Mouse (Mus musculus) gastrocnemius, adult 2 months (tissue): Measurements from ENCODE around the gene Vmn1r163. TPM values are rescaled to one million over a fixed set of nuclear protein-coding genes. Genes with fewer than 3 reads are reported as not detected.
"Not testable (repeated sequence)": the region's sequence is repeated elsewhere in the genome, so short reads cannot be mapped to it uniquely, and the experiment has no call there.

Experiments used
- DNase-seq: peaks from one replicate; pipeline ENCODE4 v3.0.0; 2022
- H3K27ac ChIP-seq: fragments of 200-600 bp; 2 replicates; pipeline ENCODE4 v1.8.1; 2022; ENCODE audit warnings: mild to moderate bottlenecking
- H3K4me3 ChIP-seq: fragments of 200-600 bp; 2 replicates; pipeline ENCODE4 v1.8.1; 2022; ENCODE audit warnings: mild to moderate bottlenecking, moderate library complexity
- intact Hi-C: fragments of 180-260 bp; cut with DNase I; formaldehyde crosslinking; loops from one replicate; pipeline ENCODE4 v1.15.1; 2025
- long read RNA-seq, 2 experiments: library from polyadenylated mRNA; stranded (forward); transcript quantifications; one replicate each; pipeline ENCODE4 v2.0.0; 2021
- total RNA-seq, 2 experiments: library from RNA; stranded (reverse); gene quantifications; 2 replicates each; pipeline ENCODE4 v1.2.3; 2021

The Vmn1r163 gene
- total RNA-seq: not detected
- long read RNA-seq, experiment 1: 0 reads
- long read RNA-seq, experiment 2: 0 reads

- H3K27ac ChIP-seq, intact Hi-C loops, H3K4me3 ChIP-seq, DNase-seq: not testable (repeated sequence)
These were observed at the start of gene Vmn1r163 for GRCm38 (mm10) chr7:23055240-23055639. Vmn1r163 (plus strand) TSS chr7:23055540.

- H3K4me3 ChIP-seq, H3K27ac ChIP-seq, DNase-seq, intact Hi-C loops: not testable (repeated sequence)
These were observed 35.5 kb upstream of the Vmn1r163 start, which contains the start of gene Gm4216 for GRCm38 (mm10) chr7:23019823-23020222. Gm4216 (minus strand) TSS chr7:23019923.

GRCm38 (mm10) chr7:23067356-23067755 lies 12.0 kb downstream of the Vmn1r163 start, which contains the start of gene Gm8720:
Gm8720 (minus strand) TSS chr7:23067456.
- H3K27ac ChIP-seq, intact Hi-C loops, H3K4me3 ChIP-seq, DNase-seq: not testable (repeated sequence)

Other genes with a start within 250 kb of the Vmn1r163 start
- gene Vmn1r159, start 211.9 kb upstream of the Vmn1r163 start, total RNA-seq: not detected
- not detected for gene Vmn1r160, start 184.3 kb upstream of the Vmn1r163 start, total RNA-seq
- not detected for gene Gm4214, start 70.9 kb upstream of the Vmn1r163 start, total RNA-seq
- not detected for gene Gm4216, start 35.6 kb upstream of the Vmn1r163 start, total RNA-seq
- not detected for gene Gm8720, start 11.9 kb downstream of the Vmn1r163 start, total RNA-seq
- gene Gm10662, start 88.9 kb downstream of the Vmn1r163 start, total RNA-seq: not detected
- gene Vmn1r165, start 161.8 kb downstream of the Vmn1r163 start, total RNA-seq: not detected
- not detected for gene Vmn1r166, start 196.1 kb downstream of the Vmn1r163 start, total RNA-seq
- not detected for gene Gm6902, start 223.4 kb downstream of the Vmn1r163 start, total RNA-seq
- not detected for gene Nlrp4e, start 245.7 kb downstream of the Vmn1r163 start, total RNA-seq